Mouse (Mus musculus) forebrain, embryonic 15.5 days (tissue): ENCODE measurements around the gene Crybb3. TPM values are rescaled to one million over a fixed set of nuclear protein-coding genes. Genes with fewer than 3 reads are reported as not detected.

Experiments used
- ATAC-seq: fragments of 200-750 bp; cut with Nextera tagmentation; replicated peaks from 2 replicates; pipeline ENCODE4 v1.8.0; 2017; ENCODE audit warnings: mild to moderate bottlenecking, moderate TSS enrichment, moderate library complexity
- H3K27ac ChIP-seq: fragments of 300-500 bp; sonication (generic); replicated peaks from 2 replicates; pipeline ENCODE4 v1.5.1; 2015; ENCODE audit warnings: mild to moderate bottlenecking, inconsistent platforms
- H3K27me3 ChIP-seq: fragments of 300-500 bp; sonication (generic); 2 replicates; pipeline ENCODE4 v1.6.1; 2015; ENCODE audit warnings: inconsistent platforms
- H3K36me3 ChIP-seq: fragments of 300-500 bp; sonication (generic); 2 replicates; pipeline ENCODE4 v1.6.1; 2015; ENCODE audit warnings: mild to moderate bottlenecking, inconsistent platforms
- H3K4me1 ChIP-seq: fragments of 300-500 bp; sonication (generic); 2 replicates; pipeline ENCODE4 v1.6.1; 2015; ENCODE audit warnings: inconsistent platforms
- H3K4me2 ChIP-seq: fragments of 300-500 bp; sonication (generic); replicated peaks from 2 replicates; pipeline ENCODE4 v1.6.1; 2015; ENCODE audit warnings: mild to moderate bottlenecking, inconsistent platforms
- H3K4me3 ChIP-seq: fragments of 300-500 bp; sonication (generic); 2 replicates; pipeline ENCODE4 v1.5.1; 2015; ENCODE audit warnings: mild to moderate bottlenecking, inconsistent platforms
- H3K9ac ChIP-seq: fragments of 300-500 bp; sonication (generic); replicated peaks from 2 replicates; pipeline ENCODE4 v1.6.1; 2015; ENCODE audit warnings: mild to moderate bottlenecking, inconsistent platforms
- H3K9me3 ChIP-seq: fragments of 300-500 bp; sonication (generic); 2 replicates; pipeline ENCODE4 v1.6.1; 2016; ENCODE audit warnings: inconsistent platforms
- WGBS: fragments of 180-500 bp; shearing (Covaris S2); methylation state at CpG from one replicate; pipeline ENCODE4 v1.1.7; 2015; ENCODE audit warnings: mixed read lengths; 5-methylcytosine and 5-hydroxymethylcytosine counted together
- polyA plus RNA-seq: library from polyadenylated mRNA; unstranded; fragments of >200 nt; fragmentation: Nextera tagmentation; extraction: Ambion mirVana; gene quantifications from 2 replicates; pipeline ENCODE4 v1.2.1, GENCODE M21; 2015

The Crybb3 gene
- polyA plus RNA-seq = 0.73 and 0.80 TPM in 2 replicates

DNA sequence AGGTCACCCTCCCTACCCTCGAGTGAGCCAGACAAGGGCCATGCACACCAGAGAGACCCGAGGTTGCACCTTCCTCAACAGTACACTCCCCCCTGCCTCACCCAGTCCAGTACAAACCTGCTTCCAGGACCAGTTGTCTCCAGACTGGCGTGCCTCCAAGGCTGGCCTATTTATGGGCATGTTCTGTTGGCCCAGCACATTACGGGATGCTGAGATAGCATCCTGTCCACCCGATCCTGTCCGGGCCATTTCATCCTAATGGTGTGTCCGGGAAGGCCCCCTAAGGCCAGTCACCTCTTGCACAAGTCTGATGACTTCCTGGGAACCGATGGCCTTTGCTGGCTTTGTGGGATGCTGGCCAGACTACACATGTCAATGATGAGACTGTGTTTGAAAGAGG is at the start of gene Crybb3:
Crybb3 (minus strand) TSS at position 146 of the 400 bp plus-strand sequence.
- Histone ChIP-seq H3K4me1 (peaks cover 7% of the 10 kb centered on the region), H3K27me3 (no peaks in the 10 kb centered on the region), H3K9me3 (no peaks in the 10 kb centered on the region), H3K36me3 (no peaks in the 10 kb centered on the region), H3K9ac (no peak within 1 kb of the TSS), H3K27ac (no peak within 1 kb of the TSS), H3K4me2 (no peak within 1 kb of the TSS), H3K4me3 (no peak within 1 kb of the TSS)
- no peak for ATAC-seq
- 82% methylated on average over 8 of the region's 8 CpGs for WGBS

DNA sequence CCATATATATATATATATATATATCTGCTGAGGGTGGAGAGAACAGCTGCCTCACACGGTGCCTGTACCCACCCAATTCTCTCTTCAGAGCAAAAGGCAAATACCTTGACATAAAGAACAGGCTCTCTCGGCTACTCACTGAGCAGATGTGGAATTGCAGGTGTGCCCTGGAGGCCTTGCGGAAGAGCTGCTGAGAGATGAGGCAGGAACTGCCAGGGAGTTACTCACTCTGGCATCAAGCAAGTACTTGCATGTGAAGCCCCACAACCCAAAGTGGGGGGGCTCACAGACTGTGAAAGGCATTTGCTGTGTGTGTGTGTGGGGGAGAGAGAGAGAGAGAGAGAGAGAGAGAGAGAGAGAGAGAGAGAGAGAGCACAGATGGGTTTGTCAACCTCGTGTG is 47.0 kb upstream of the Crybb3 start:
- Histone ChIP-seq H3K27me3 (no peaks in the 10 kb centered on the region), H3K4me2 (no peak overlapping the region), H3K4me3 (no peak overlapping the region), H3K36me3 (no peaks in the 10 kb centered on the region), H3K4me1 (peaks cover 9% of the 10 kb centered on the region), H3K9me3 (no peaks in the 10 kb centered on the region), H3K27ac (no peak overlapping the region), H3K9ac (no peak overlapping the region)
- WGBS = 77% methylated on average over 4 of the region's 4 CpGs
- no peak for ATAC-seq

DNA sequence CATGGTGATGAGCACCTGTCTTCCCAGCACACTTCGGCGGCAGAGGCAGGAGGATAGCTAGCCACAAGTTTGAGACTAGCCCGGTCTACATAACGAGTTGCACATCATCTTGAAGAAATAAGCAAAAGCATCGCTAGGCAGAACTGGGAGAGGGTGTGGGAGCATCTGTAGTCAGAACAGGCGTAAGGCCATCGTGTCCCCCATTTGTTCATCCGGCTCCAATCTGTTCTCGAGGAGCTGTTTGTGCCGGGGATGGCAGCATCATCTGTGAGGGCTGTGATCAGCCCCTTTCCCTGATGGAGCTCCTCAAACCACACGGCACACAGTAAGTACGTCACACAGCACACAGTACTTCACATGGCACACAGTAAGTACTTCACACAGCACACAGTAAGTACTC is 45.1 kb upstream of the Crybb3 start:
- H3K4me1 ChIP-seq = no peaks in the 10 kb centered on the region
- no peak overlapping the region for H3K4me3 ChIP-seq
- H3K9me3 ChIP-seq = no peaks in the 10 kb centered on the region
- H3K27me3 ChIP-seq = no peaks in the 10 kb centered on the region
- H3K9ac ChIP-seq = no peak overlapping the region
- ATAC-seq = no peak
- 80% methylated on average over 12 of the region's 12 CpGs for WGBS
- no peak overlapping the region for H3K4me2 ChIP-seq
- H3K27ac ChIP-seq = no peak overlapping the region
- H3K36me3 ChIP-seq = no peaks in the 10 kb centered on the region

DNA sequence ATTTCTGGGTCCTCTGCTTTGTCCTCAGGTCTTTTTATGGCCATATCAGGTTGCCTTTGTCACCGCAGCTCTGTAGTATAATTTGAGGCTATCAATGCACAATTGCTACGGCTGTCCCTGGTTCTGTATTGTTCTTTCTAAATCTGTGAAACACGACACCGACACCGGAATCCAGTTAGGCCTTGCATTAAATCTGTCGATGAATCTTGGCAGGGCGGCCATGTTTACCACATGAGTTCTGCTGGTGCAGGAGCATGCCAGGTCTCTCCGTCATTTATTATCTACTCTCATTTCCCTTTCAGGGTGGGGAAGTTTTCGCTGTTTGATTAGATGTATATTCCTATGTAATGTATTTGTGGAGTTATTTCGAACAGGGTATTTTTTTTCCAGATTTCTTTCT is 42.3 kb upstream of the Crybb3 start:
- Histone ChIP-seq H3K36me3 (no peaks in the 10 kb centered on the region), H3K4me2 (no peak overlapping the region), H3K4me1 (peaks cover 15% of the 10 kb centered on the region), H3K9me3 (no peaks in the 10 kb centered on the region), H3K27me3 (no peaks in the 10 kb centered on the region), H3K4me3 (no peak overlapping the region), H3K27ac (no peak overlapping the region), H3K9ac (no peak overlapping the region)
- 58% methylated on average over 10 of the region's 10 CpGs for WGBS
- no peak for ATAC-seq

DNA sequence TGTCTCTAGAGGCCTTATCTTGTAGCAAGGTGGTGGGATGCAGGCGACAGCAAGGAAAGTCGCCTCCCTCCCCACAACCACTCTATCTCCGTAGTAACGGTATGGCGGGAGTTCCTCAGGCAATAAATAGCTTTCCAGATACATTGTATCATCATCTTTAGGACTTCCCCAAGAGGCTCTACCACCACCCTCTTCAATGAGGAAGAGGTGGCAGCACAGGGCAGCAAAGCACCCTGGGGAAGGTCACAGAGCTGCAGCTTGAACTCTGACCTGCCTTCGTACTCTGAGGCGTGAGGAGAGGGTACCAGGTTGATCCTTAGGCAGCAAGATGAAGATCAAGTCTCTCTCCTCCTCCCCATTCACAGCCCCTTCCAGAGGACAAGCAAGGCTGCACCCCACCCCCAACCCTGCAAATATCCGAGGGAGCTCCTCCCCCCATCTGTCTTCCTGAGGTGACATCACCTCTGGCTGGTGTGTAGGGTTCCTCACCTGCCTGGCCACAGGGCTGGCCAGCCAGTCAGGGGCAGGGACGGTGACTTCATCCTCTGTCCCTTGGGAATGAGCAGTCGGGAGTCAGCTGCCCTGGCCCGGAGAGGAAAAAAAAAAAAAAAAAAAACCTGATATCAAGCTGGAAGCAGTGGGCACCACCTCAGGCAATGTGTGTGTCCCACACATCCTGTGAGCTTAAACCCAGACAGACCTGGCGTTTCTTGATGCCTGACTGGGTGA is 41.1 kb upstream of the Crybb3 start:
- WGBS = 59% methylated on average over 12 of the region's 12 CpGs
- Histone ChIP-seq H3K9ac (no peak overlapping the region), H3K36me3 (no peaks in the 10 kb centered on the region), H3K9me3 (no peaks in the 10 kb centered on the region), H3K4me3 (no peak overlapping the region), H3K4me2 (no peak overlapping the region), H3K27me3 (no peaks in the 10 kb centered on the region), H3K4me1 (peaks cover 15% of the 10 kb centered on the region), H3K27ac (no peak overlapping the region)
- ATAC-seq = no peak

DNA sequence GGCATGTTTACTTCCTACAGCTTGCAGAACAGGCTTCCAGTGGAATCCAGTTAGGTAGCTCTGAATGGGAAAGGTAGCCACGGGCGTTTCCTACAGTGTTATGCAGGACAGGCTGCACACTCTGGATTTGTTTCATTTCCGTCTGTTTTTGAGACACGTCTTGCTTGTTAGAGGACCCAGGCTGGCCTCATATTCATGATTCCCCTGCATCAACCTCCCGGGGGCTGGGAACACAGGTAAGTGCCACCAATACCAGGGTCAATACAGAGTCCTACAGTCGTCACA is 40.1 kb upstream of the Crybb3 start:
- no peaks in the 10 kb centered on the region for H3K9me3 ChIP-seq
- H3K4me3 ChIP-seq = no peak overlapping the region
- peaks cover 21% of the 10 kb centered on the region for H3K4me1 ChIP-seq
- no peaks in the 10 kb centered on the region for H3K36me3 ChIP-seq
- ATAC-seq = no peak
- 76% methylated on average over 6 of the region's 6 CpGs for WGBS
- no peak overlapping the region for H3K4me2 ChIP-seq
- no peaks in the 10 kb centered on the region for H3K27me3 ChIP-seq
- H3K9ac ChIP-seq = no peak overlapping the region
- no peak overlapping the region for H3K27ac ChIP-seq

DNA sequence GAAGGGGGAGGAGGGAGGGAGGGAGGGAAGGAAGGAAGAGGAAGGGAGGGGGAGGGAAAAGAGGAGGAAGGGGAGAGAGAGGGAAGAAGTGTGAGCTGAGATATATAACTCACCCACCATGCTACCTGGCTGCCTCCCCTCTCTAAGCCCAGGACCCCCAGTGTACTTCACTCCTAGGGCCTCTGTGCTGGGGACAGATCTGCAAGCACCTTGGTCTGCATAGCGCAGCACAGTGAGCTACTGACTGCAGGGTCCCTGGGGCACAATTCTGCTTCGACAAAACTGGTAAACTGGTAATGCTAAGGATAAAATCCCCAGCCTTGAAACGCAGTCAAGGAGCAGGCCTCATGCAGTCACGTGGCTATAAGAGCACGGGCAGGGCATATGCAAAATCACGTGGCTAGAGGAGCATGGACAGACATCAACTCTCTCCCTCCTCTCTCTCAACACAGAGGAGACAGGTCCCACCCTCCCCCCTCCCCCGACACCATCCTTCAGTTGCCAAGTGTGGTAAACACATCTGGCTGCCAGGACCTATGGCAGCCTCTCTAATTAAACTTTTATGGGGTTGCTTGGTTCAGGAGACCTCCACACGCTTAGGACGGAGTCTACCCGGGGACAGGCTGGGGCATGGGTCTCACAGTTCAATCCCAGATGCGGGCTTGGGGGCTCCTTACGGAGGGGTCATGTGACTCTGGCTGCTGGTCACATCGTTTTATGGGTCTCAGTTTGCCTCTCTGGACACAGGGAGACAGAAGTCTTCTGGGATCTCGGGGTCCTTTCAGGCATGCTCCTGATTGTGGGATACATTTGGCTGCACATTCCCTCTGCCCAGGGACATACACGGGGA is 39.6 kb upstream of the Crybb3 start:
- no peak overlapping the region for H3K27ac ChIP-seq
- no peak overlapping the region for H3K4me2 ChIP-seq
- H3K4me1 ChIP-seq = peaks cover 21% of the 10 kb centered on the region
- no peaks in the 10 kb centered on the region for H3K36me3 ChIP-seq
- H3K27me3 ChIP-seq = no peaks in the 10 kb centered on the region
- no peak overlapping the region for H3K9ac ChIP-seq
- no peaks in the 10 kb centered on the region for H3K9me3 ChIP-seq
- H3K4me3 ChIP-seq = no peak overlapping the region
- no peak for ATAC-seq
- WGBS = 40% methylated on average over 15 of the region's 15 CpGs

DNA sequence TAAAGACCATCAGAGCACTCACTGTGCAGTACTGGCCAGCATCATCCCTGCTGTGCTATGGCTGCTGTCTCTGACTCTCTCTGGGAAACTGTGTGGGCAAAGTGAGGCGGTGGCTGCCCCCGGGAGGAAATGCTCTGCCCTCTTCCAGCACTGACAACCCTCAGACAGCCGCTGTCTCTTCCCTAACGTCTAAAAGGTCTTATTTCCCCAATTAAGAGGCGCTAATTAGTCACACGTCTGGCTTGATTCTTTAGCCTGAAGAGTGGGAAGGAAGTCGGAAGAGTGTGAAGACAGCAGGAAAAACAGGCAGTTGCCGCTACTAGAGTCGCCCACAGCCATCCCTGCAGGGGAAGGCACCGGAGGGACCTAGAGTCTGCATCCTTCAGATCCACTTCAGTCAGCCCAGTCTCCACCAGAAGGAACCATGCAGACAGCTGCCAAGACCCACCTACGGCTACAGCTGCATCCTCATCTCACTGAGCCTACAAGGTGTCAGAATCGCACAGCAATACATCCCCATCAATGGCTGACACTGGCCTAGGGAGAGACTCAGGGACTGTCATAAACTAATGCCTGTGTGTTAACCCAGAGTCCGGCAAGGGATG is 38.6 kb upstream of the Crybb3 start:
- Histone ChIP-seq H3K9ac (no peak overlapping the region), H3K4me1 (peaks cover 21% of the 10 kb centered on the region)

DNA sequence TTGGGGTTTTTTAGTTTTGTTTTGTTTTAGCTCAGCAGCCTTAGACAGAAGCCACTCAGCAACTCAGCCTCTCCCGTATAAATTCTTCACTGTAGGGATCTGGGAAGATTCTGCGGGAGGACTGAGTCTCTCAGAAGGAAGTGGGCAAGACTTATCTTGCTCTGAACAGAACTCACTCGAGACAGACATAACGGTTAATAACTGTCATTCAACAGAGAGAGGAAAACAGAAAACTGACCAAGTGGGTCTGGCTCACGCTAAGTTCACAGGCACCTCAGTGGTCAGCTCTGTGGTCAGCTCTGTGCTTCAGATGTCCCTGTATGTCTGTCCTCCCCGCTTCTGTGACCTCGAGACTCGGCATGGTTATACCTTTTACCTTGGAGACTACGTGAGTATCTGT is 37.9 kb upstream of the Crybb3 start:
- no peak for ATAC-seq
- H3K27ac ChIP-seq = no peak overlapping the region
- H3K9ac ChIP-seq = no peak overlapping the region
- WGBS = 86% methylated on average over 9 of the region's 9 CpGs
- no peaks in the 10 kb centered on the region for H3K9me3 ChIP-seq
- no peaks in the 10 kb centered on the region for H3K36me3 ChIP-seq
- H3K4me3 ChIP-seq = no peak overlapping the region
- H3K4me2 ChIP-seq = no peak overlapping the region
- H3K27me3 ChIP-seq = no peaks in the 10 kb centered on the region
- H3K4me1 ChIP-seq = peaks cover 24% of the 10 kb centered on the region

More for the DNA sequence above, 38.6 kb upstream of the Crybb3 start:
- 29% methylated on average over 13 of the region's 13 CpGs for WGBS
- Histone ChIP-seq H3K27me3 (no peaks in the 10 kb centered on the region), H3K9me3 (no peaks in the 10 kb centered on the region), H3K4me2 (no peak overlapping the region), H3K36me3 (no peaks in the 10 kb centered on the region), H3K27ac (peak overlapping the region; percentile 35; the same call in 1 of the 2 replicates), H3K4me3 (no peak overlapping the region)
- ATAC-seq = no peak

DNA sequence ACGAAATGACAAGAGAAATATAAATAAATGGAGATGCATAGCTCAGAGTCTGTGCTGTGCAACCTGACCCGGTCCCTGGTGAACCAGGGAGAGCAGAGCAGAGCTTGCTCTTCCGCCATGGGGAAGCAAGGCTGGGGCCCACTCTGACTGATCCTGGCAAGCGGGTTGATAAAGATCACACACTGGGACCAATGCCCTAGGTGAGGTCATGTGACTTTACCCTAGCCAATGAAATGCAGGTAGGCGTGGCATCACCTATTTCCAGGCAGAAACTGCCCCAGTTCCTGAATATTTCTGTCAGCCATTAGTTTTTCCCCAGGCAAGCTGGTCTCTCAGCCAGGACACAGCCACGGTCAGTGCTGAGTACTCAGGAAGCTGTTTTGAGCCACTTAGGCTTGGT is 37.3 kb upstream of the Crybb3 start:
- H3K9ac ChIP-seq = no peak overlapping the region
- ATAC-seq = no peak
- H3K4me2 ChIP-seq = no peak overlapping the region
- no peaks in the 10 kb centered on the region for H3K9me3 ChIP-seq
- H3K4me1 ChIP-seq = peaks cover 29% of the 10 kb centered on the region
- H3K27me3 ChIP-seq = no peaks in the 10 kb centered on the region
- H3K4me3 ChIP-seq = no peak overlapping the region
- H3K36me3 ChIP-seq = no peaks in the 10 kb centered on the region
- 51% methylated on average over 6 of the region's 6 CpGs for WGBS
- H3K27ac ChIP-seq = no peak overlapping the region

DNA sequence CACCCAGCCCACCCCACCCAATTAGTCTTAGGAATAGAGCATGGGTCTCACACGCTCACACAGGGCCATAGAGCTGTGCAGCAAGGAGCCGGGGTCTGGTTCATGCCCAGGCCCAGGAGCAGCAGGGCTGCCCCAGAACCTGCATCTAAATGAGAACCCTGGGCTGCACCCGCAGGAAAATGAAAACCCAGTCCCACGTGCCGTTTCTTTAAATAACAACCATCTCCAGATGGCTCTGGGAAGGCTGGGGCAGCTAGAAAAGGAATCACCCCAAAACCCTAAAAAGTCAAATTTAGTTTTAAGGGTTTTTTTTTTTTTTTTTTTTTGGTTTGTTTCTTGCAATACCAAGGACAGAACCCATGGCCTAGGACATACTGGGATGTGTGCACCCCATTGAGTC is 36.0 kb upstream of the Crybb3 start:
- 63% methylated on average over 5 of the region's 5 CpGs for WGBS
- Histone ChIP-seq H3K9me3 (no peaks in the 10 kb centered on the region), H3K4me1 (peaks cover 33% of the 10 kb centered on the region), H3K9ac (no peak overlapping the region), H3K4me2 (no peak overlapping the region), H3K36me3 (no peaks in the 10 kb centered on the region), H3K4me3 (no peak overlapping the region), H3K27ac (no peak overlapping the region), H3K27me3 (no peaks in the 10 kb centered on the region)
- no peak for ATAC-seq

DNA sequence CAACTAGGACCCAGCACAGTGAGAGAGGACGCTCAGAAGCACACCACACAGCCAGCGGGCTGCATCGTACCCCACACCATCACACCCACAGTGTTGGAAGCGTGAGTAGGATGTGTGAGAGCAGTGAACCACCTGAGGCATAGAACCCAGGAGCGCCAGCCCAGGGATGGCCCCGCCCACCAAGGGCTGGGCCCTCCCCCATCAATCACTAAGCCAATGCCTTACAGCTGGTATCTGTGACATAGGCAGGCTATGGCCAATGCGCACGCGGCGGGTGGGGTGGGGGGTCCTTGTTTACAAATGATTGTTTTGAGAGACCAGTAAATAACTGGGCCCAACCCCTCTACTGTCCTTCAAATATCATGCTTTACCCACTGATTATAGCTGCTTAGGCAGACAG is 34.5 kb upstream of the Crybb3 start:
- Histone ChIP-seq H3K36me3 (no peaks in the 10 kb centered on the region), H3K9me3 (no peaks in the 10 kb centered on the region), H3K27ac (no peak overlapping the region), H3K4me3 (no peak overlapping the region), H3K9ac (no peak overlapping the region), H3K27me3 (no peaks in the 10 kb centered on the region), H3K4me1 (peaks cover 30% of the 10 kb centered on the region), H3K4me2 (no peak overlapping the region)
- no peak for ATAC-seq
- 78% methylated on average over 10 of the region's 10 CpGs for WGBS
